Mouse (Mus musculus) testis, adult 2 months (tissue): ENCODE measurements around the gene Nipal4. TPM values are rescaled to one million over a fixed set of nuclear protein-coding genes. Genes with fewer than 3 reads are reported as not detected.

Source experiments
- H3K27ac ChIP-seq: fragments of 200-500 bp; 2 replicates; pipeline ENCODE4 v1.5.1; 2012; ENCODE audit warnings: low read depth, low read length; ENCODE audit not compliant: control insufficient read depth, insufficient read depth
- H3K27me3 ChIP-seq: fragments of 200-500 bp; 2 replicates; pipeline ENCODE4 v1.6.1; 2012; ENCODE audit warnings: mild to moderate bottlenecking, low read length, moderate library complexity; ENCODE audit not compliant: control insufficient read depth, insufficient read depth
- H3K36me3 ChIP-seq: fragments of 200-500 bp; 2 replicates; pipeline ENCODE4 v1.6.1; 2012; ENCODE audit warnings: mild to moderate bottlenecking, low read length; ENCODE audit not compliant: control insufficient read depth, insufficient read depth
- H3K4me1 ChIP-seq: fragments of 200-500 bp; 2 replicates; pipeline ENCODE4 v1.6.1; 2012; ENCODE audit warnings: low read length; ENCODE audit not compliant: control insufficient read depth, insufficient read depth
- H3K4me3 ChIP-seq: fragments of 200-500 bp; 2 replicates; pipeline ENCODE4 v1.5.1; 2012; ENCODE audit warnings: low read depth, mild to moderate bottlenecking, low read length, moderate library complexity, mixed read lengths; ENCODE audit not compliant: control insufficient read depth
- CTCF ChIP-seq: fragments of 200-500 bp; IDR thresholded peaks from 2 replicates; pipeline ENCODE4 v1.5.1; 2012; ENCODE audit warnings: low read depth, mild to moderate bottlenecking, inconsistent platforms, low read length, moderate library complexity; ENCODE audit not compliant: control insufficient read depth, insufficient read depth, insufficient replicate concordance
- POLR2A ChIP-seq: fragments of 200-500 bp; IDR thresholded peaks from 2 replicates; pipeline ENCODE4 v1.6.1; 2012; ENCODE audit warnings: low read depth, mild to moderate bottlenecking, inconsistent platforms, low read length, moderate library complexity; ENCODE audit not compliant: control insufficient read depth
- polyA plus RNA-seq: library from polyadenylated mRNA; depleted of rRNA; stranded (reverse); fragments of >200 nt; gene quantifications from 2 replicates; pipeline ENCODE4 v1.2.3, GENCODE M21; 2012

Gene Nipal4
- polyA plus RNA-seq, 1 experiment = 0.07 TPM

- H3K4me1 ChIP-seq = no peaks in the 10 kb centered on the region
- no peaks in the 10 kb centered on the region for H3K27me3 ChIP-seq
- no peak overlapping the region for H3K27ac ChIP-seq
- no peaks in the 10 kb centered on the region for H3K36me3 ChIP-seq
- no peak overlapping the region for H3K4me3 ChIP-seq
- TF ChIP-seq CTCF (no peak), POLR2A (no peak)
Measured at GRCm38 (mm10) chr11:46177246-46178043, 11.1 kb upstream of the Nipal4 start.

- no peak overlapping the region for H3K27ac ChIP-seq
- no peaks in the 10 kb centered on the region for H3K36me3 ChIP-seq
- H3K27me3 ChIP-seq = no peaks in the 10 kb centered on the region
- no peaks in the 10 kb centered on the region for H3K4me1 ChIP-seq
- no peak overlapping the region for H3K4me3 ChIP-seq
- no peak for TF ChIP-seq CTCF
- TF ChIP-seq POLR2A = no peak
Measured at GRCm38 (mm10) chr11:46176155-46176554, 9.8 kb upstream of the Nipal4 start.

GRCm38 (mm10) chr11:46172128-46172527 is 5.8 kb upstream of the Nipal4 start:
- Histone ChIP-seq H3K27me3 (no peaks in the 10 kb centered on the region), H3K4me1 (no peaks in the 10 kb centered on the region), H3K36me3 (no peaks in the 10 kb centered on the region), H3K27ac (no peak overlapping the region), H3K4me3 (no peak overlapping the region)
- no peak for TF ChIP-seq CTCF
- TF ChIP-seq POLR2A = no peak

GRCm38 (mm10) chr11:46169908-46170307 is 3.6 kb upstream of the Nipal4 start:
- H3K27ac ChIP-seq = no peak overlapping the region
- H3K27me3 ChIP-seq = no peaks in the 10 kb centered on the region
- TF ChIP-seq POLR2A (no peak), CTCF (no peak)

GRCm38 (mm10) chr11:46168506-46168905 is 2.2 kb upstream of the Nipal4 start:
- no peaks in the 10 kb centered on the region for H3K27me3 ChIP-seq
- no peak overlapping the region for H3K27ac ChIP-seq
- no peak overlapping the region for H3K4me3 ChIP-seq
- TF ChIP-seq CTCF (no peak), POLR2A (no peak)
- H3K4me1 ChIP-seq = no peaks in the 10 kb centered on the region
- no peaks in the 10 kb centered on the region for H3K36me3 ChIP-seq

More at GRCm38 (mm10) chr11:46169908-46170307, 3.6 kb upstream of the Nipal4 start:
- Histone ChIP-seq H3K4me3 (no peak overlapping the region), H3K4me1 (no peaks in the 10 kb centered on the region), H3K36me3 (no peaks in the 10 kb centered on the region)

- H3K4me1 ChIP-seq = no peaks in the 10 kb centered on the region
- H3K27me3 ChIP-seq = no peaks in the 10 kb centered on the region
- no peaks in the 10 kb centered on the region for H3K36me3 ChIP-seq
- no peak; the same call in 1 of the 2 replicates for TF ChIP-seq CTCF
- no peak for TF ChIP-seq POLR2A
- no peak overlapping the region for H3K4me3 ChIP-seq
- no peak overlapping the region for H3K27ac ChIP-seq
Measured at GRCm38 (mm10) chr11:46157462-46157861, 8.8 kb downstream of the Nipal4 start.

- H3K27me3 ChIP-seq = no peaks in the 10 kb centered on the region
- no peak overlapping the region for H3K4me3 ChIP-seq
- no peak for TF ChIP-seq CTCF
- H3K27ac ChIP-seq = no peak overlapping the region
- H3K36me3 ChIP-seq = no peaks in the 10 kb centered on the region
- no peaks in the 10 kb centered on the region for H3K4me1 ChIP-seq
Measured at GRCm38 (mm10) chr11:46156945-46157344, 9.4 kb downstream of the Nipal4 start.
